Mouse (Mus musculus) MEL (cell line): Measurements from ENCODE around the gene Gpx4. TPM values are rescaled to one million over a fixed set of nuclear protein-coding genes. Genes with fewer than 3 reads are reported as not detected.

Experiments used
- DNase-seq: peaks from one replicate; pipeline ENCODE4 v3.0.0; 2011; ENCODE audit warnings: low read depth, low spot score
- H3K27ac ChIP-seq: 2 replicates; pipeline ENCODE4 v1.5.1; 2012; ENCODE audit warnings: low read depth, mild to moderate bottlenecking, control low read depth, low read length, moderate library complexity; ENCODE audit not compliant: control insufficient read depth
- H3K27me3 ChIP-seq, 2 experiments: fragments of 150-350 bp in 1 of 2; sonication (generic) in 1 of 2; 2 replicates each; pipeline ENCODE4 v1.6.1; 2012; ENCODE audit warnings: low read length in 2 of 2, mild to moderate bottlenecking in 2 of 2, improper control_type of control experiment in 1 of 2, moderate library complexity in 1 of 2; ENCODE audit not compliant: insufficient read depth in 2 of 2, control insufficient read depth in 1 of 2
- H3K36me3 ChIP-seq, 2 experiments: 2 replicates each; pipeline ENCODE4 v1.6.1; 2012 to 2014; ENCODE audit warnings: low read length in 2 of 2, improper control_type of control experiment in 1 of 2, inconsistent platforms in 1 of 2, mild to moderate bottlenecking in 1 of 2; ENCODE audit not compliant: insufficient read depth in 2 of 2, control insufficient read depth in 1 of 2
- H3K4me1 ChIP-seq, 2 experiments: fragments of 150-350 bp in 1 of 2; sonication (generic) in 1 of 2; 2 replicates each; pipeline ENCODE4 v1.6.1; 2012; ENCODE audit warnings: low read length in 2 of 2, improper control_type of control experiment in 1 of 2, mild to moderate bottlenecking in 1 of 2; ENCODE audit not compliant: insufficient read depth in 2 of 2, control insufficient read depth in 1 of 2
- H3K4me3 ChIP-seq, 2 experiments: fragments of 150-350 bp in 1 of 2; sonication (generic) in 1 of 2; 2 replicates each; pipeline ENCODE4 v1.5.1; 2012; ENCODE audit warnings: low read depth in 2 of 2, low read length in 2 of 2, mild to moderate bottlenecking in 2 of 2, moderate library complexity in 2 of 2, control low read depth in 1 of 2, improper control_type of control experiment in 1 of 2; ENCODE audit not compliant: control insufficient read depth in 1 of 2, insufficient read depth in 1 of 2
- H3K79me2 ChIP-seq: 2 replicates; pipeline ENCODE4 v1.6.1; 2012; ENCODE audit warnings: mild to moderate bottlenecking, low read length, moderate library complexity; ENCODE audit not compliant: control insufficient read depth, poor library complexity, insufficient read depth
- H3K9ac ChIP-seq: 2 replicates; pipeline ENCODE4 v1.6.1; 2012; ENCODE audit warnings: low read depth, mild to moderate bottlenecking, control low read depth, low read length, moderate library complexity; ENCODE audit not compliant: control insufficient read depth, poor library complexity, severe bottlenecking
- H3K9me3 ChIP-seq: fragments of 150-350 bp; sonication (generic); replicated peaks from 2 replicates; pipeline ENCODE4 v1.6.1; 2012; ENCODE audit warnings: mild to moderate bottlenecking, low read length, improper control_type of control experiment, moderate library complexity; ENCODE audit not compliant: insufficient read depth
- CHD1 ChIP-seq: IDR thresholded peaks from 2 replicates; pipeline ENCODE4 v1.6.1; 2012; ENCODE audit warnings: low read depth, mild to moderate bottlenecking, inconsistent platforms, low read length, improper control_type of control experiment
- GATA1 ChIP-seq: IDR thresholded peaks from 2 replicates; pipeline ENCODE4 v1.6.1; 2011; ENCODE audit warnings: low read depth, low read length, improper control_type of control experiment
- MXI1 ChIP-seq: IDR thresholded peaks from 2 replicates; pipeline ENCODE4 v1.6.1; 2011; ENCODE audit warnings: mild to moderate bottlenecking, low read depth, low read length, improper control_type of control experiment
- MYC ChIP-seq: IDR thresholded peaks from 2 replicates; pipeline ENCODE4 v1.6.1; 2011; ENCODE audit warnings: low read depth, mild to moderate bottlenecking, low read length, improper control_type of control experiment, moderate library complexity
- NRF1 ChIP-seq: IDR thresholded peaks from 2 replicates; pipeline ENCODE4 v1.6.1; 2014; ENCODE audit warnings: low read depth, mild to moderate bottlenecking, inconsistent platforms, low read length, improper control_type of control experiment, moderate library complexity; ENCODE audit not compliant: poor library complexity, insufficient read depth, severe bottlenecking
- POLR2A ChIP-seq, 2 experiments: IDR thresholded peaks; 2 replicates each; pipeline ENCODE4 v1.6.1; 2011 to 2012; ENCODE audit warnings: low read length in 2 of 2, mild to moderate bottlenecking in 2 of 2, control low read depth in 1 of 2, improper control_type of control experiment in 1 of 2, low read depth in 1 of 2, moderate library complexity in 1 of 2; ENCODE audit not compliant: control insufficient read depth in 1 of 2, insufficient read depth in 1 of 2, poor library complexity in 1 of 2
- POLR2AphosphoS2 ChIP-seq: IDR thresholded peaks from 2 replicates; pipeline ENCODE4 v1.6.1; 2011; ENCODE audit warnings: low read length, improper control_type of control experiment
- RCOR1 ChIP-seq: IDR thresholded peaks from 2 replicates; pipeline ENCODE4 v1.6.1; 2012; ENCODE audit warnings: low read depth, mild to moderate bottlenecking, inconsistent platforms, low read length, improper control_type of control experiment
- ZMIZ1 ChIP-seq: IDR thresholded peaks from 2 replicates; pipeline ENCODE4 v1.6.1; 2012; ENCODE audit warnings: low read depth, mild to moderate bottlenecking, inconsistent platforms, low read length, improper control_type of control experiment, moderate library complexity
- ZNF384 ChIP-seq: IDR thresholded peaks from 2 replicates; pipeline ENCODE4 v1.6.1; 2012; ENCODE audit warnings: low read depth, mild to moderate bottlenecking, inconsistent platforms, low read length, improper control_type of control experiment
- polyA plus RNA-seq, 2 experiments: library from polyadenylated mRNA; stranded (reverse) in 1 of 2; unstranded in 1 of 2; fragments of >175 nt in 1 of 2; fragments of >200 nt in 1 of 2; gene quantifications; 2 replicates each; pipeline versions ENCODE4 v1.2.1 to v1.2.4; 2012; ENCODE audit warnings: low replicate concordance in 2 of 2, low read depth in 1 of 2; ENCODE audit not compliant: insufficient read length in 2 of 2, insufficient read depth in 1 of 2, missing spikeins in 1 of 2
- total RNA-seq: library from RNA; depleted of rRNA; stranded (reverse); fragments of 300-350 nt; gene quantifications from 2 replicates; pipeline ENCODE4 v1.2.3, GENCODE M21; 2012

Gene Gpx4
- total and polyA plus RNA-seq, 3 experiments: 508 to 536 TPM; not detected in 1

DNA sequence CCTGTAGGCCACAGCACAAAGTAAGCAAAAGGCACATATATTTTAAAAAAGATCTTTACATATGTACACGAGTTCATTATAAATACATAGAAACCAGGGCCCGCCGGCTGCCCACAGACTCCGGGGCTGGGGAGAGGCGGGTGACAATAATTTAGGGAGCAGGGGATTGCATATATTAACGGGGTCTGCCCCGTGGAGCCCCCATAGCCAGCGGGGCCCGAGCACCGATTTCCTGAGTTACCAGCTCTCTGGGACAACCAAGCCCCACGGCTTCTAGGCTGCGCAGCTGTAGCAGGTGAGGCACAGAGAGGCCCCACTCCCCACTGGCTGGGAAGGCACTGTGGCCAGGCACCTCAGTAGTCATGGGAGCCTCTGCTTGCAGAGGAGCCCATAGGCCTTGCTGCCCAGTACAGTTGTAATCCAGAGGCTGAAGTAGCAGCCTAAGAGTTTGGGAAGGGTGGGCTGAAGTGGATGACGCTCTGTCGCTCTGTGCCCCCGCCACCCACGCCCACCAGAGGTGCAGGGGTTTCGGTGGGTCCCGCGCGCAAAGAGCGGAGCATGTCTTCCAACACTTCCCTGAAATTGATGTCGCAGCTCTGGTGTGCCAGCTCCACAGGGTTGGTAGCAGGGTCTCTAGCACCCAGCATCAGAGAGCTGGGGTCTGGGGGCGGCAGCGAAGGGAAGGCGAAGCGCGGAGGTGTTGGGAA, 10.2 kb downstream of the Gpx4 start:
- Histone ChIP-seq H3K9me3 (no peaks in the 10 kb centered on the region), H3K79me2 (peaks cover 20% of the 10 kb centered on the region), H3K27me3 (no peaks in the 10 kb centered on the region), H3K27ac (no peak overlapping the region), H3K4me3 (no peak overlapping the region), H3K4me1 (peaks cover 0 to 14% of the 10 kb centered on the region in 2 experiments; a peak in 2 of 4 replicates), H3K9ac (no peak overlapping the region), H3K36me3 (peaks cover 1 to 14% of the 10 kb centered on the region in 2 experiments; a peak in 2 of 4 replicates)
- peak; percentile 81 for TF ChIP-seq POLR2AphosphoS2
- TF ChIP-seq GATA1: no peak
- peak in 1 of 2 experiments; percentile 55; a peak in 1 of 4 replicates for TF ChIP-seq POLR2A (IDR thresholded peaks at IDR 0.05; ENCODE audit: control insufficient read depth in 1 of 2, insufficient read depth in 1 of 2, low read depth in 1 of 2, low read length in 2 of 2, poor library complexity in 1 of 2)
- no peak for DNase-seq

DNA sequence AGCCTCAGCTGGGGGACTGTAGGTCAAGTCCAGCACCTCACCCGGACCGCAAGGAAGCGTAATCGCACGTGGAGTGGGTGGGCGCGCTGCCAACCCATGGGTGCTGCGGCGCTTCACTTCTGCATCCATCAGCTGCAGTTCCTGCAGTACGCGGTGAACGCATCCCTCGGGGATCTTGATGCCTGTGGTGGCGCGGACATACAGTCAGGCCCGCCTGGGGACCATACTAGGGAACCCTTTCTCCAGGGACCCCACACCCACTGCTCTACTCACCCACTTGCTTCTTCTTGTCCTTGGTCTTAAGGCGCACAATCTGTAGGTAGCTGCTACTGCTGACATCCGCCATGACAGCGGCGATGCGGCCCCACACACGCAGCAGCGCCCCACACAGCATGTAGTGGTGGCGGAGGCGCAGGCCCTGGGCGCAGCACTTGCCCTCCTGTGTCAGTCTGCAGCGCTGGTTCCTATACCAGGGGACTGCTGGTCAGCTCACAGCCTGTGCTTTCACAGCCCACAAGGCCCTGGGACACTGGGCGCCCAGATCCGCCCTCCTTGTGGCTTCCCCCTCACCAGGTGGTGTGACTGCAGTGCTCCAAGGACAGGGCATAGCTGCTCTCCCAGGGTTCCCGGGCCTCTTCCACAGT, 10.8 kb downstream of the Gpx4 start:
- Histone ChIP-seq H3K36me3 (peaks cover 1 to 11% of the 10 kb centered on the region in 2 experiments; a peak in 2 of 4 replicates), H3K4me1 (peaks cover 0 to 8% of the 10 kb centered on the region in 2 experiments; a peak in 2 of 4 replicates), H3K4me3 (no peak overlapping the region), H3K79me2 (peaks cover 20% of the 10 kb centered on the region), H3K9me3 (no peaks in the 10 kb centered on the region), H3K27ac (no peak overlapping the region), H3K9ac (no peak overlapping the region), H3K27me3 (no peaks in the 10 kb centered on the region)
- TF ChIP-seq NRF1 (no peak), CHD1 (no peak)
- no peak for DNase-seq

DNA sequence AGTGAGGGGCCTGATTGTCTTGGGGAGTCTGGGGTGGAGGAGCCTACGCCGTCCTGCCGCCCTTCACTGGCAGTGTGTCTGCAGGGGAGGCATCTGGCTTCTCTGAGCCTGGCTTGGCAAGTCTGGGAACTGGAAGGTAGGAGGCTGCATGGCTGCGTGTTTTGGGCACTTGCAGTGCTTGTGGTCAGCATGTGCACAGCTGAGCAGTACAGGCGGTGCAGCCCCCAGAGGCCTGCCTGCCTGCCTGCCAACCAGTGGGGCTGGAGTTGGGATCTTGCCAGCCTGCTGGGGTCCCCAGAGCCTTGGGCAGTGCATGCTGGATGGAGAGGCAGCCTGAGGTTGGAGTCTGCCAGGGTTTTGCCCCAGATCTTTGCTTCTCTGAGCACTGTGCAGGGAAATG, 16.1 kb downstream of the Gpx4 start:
- H3K27me3 ChIP-seq: no peaks in the 10 kb centered on the region
- H3K9me3 ChIP-seq: no peaks in the 10 kb centered on the region
- H3K4me3 ChIP-seq: no peak overlapping the region
- peaks cover 0 to 1% of the 10 kb centered on the region in 2 experiments; a peak in 1 of 4 replicates for H3K36me3 ChIP-seq
- no peaks in the 10 kb centered on the region for H3K79me2 ChIP-seq
- H3K27ac ChIP-seq: no peak overlapping the region
- H3K9ac ChIP-seq: no peak overlapping the region
- no peaks in the 10 kb centered on the region for H3K4me1 ChIP-seq
- DNase-seq: no peak
- no peak for TF ChIP-seq GATA1
- TF ChIP-seq ZNF384: no peak
- TF ChIP-seq RCOR1: no peak
- TF ChIP-seq MYC: no peak
- no peak for TF ChIP-seq POLR2A (IDR thresholded peaks at IDR 0.05; ENCODE audit: control insufficient read depth in 1 of 2, insufficient read depth in 1 of 2, low read depth in 1 of 2, low read length in 2 of 2, poor library complexity in 1 of 2)
- TF ChIP-seq ZMIZ1: no peak
- TF ChIP-seq MXI1: no peak
